Mouse (Mus musculus): ENCODE results near the gene Sept1. TPM values are rescaled to one million over a fixed set of nuclear protein-coding genes. Genes with fewer than 3 reads are reported as not detected.

The Sept1 gene
- total and polyA plus RNA-seq, 3 experiments = 51.1 to 263 (median 128) TPM

GRCm38 (mm10) chr7:127194011-127194632 lies 38.8 kb downstream of the Sept1 start:
- TF ChIP-seq TAL1 (conservative IDR thresholded peaks at IDR 0.05; ENCODE audit: low read depth, low read length) (no peak), CTCF (IDR thresholded peaks at IDR 0.05; ENCODE audit: low read depth, low read length) (no peak), GATA2 (IDR thresholded peaks at IDR 0.05; ENCODE audit: borderline replicate concordance, low read depth, low read length) (no peak), POLR2AphosphoS5 (IDR thresholded peaks at IDR 0.05; ENCODE audit: insufficient replicate concordance, low read depth, low read length) (no peak), GATA1 (IDR thresholded peaks at IDR 0.05; ENCODE audit: borderline replicate concordance, low read length) (no peak)
- H3K27me3 ChIP-seq (ENCODE audit: insufficient read depth, low read length) = no peaks in the 10 kb centered on the region
- ATAC-seq (ENCODE audit: extremely low read depth, insufficient number of reproducible peaks, low FRiP score, poor library complexity, severe bottlenecking) (no peak), DNase-seq (ENCODE audit: low spot score) (no peak)
- H3K36me3 ChIP-seq (replicated peaks) = peaks cover 87% of the 10 kb centered on the region
- H3K9me3 ChIP-seq (replicated peaks) = no peaks in the 10 kb centered on the region
- peaks cover 73% of the 10 kb centered on the region for H3K4me1 ChIP-seq (ENCODE audit: insufficient read depth, low read depth, low read length)
- H3K4me3 ChIP-seq (ENCODE audit: low read depth, low read length) = peak overlapping the region; percentile 75; the same call in 1 of the 2 replicates

- Histone ChIP-seq H3K4me3 (ENCODE audit: low read depth, low read length) (no peak overlapping the region), H3K9me3 (replicated peaks) (no peaks in the 10 kb centered on the region), H3K27me3 (ENCODE audit: insufficient read depth, low read length) (no peaks in the 10 kb centered on the region), H3K4me1 (ENCODE audit: insufficient read depth, low read depth, low read length) (peaks cover 73% of the 10 kb centered on the region), H3K36me3 (replicated peaks) (peaks cover 86% of the 10 kb centered on the region)
- no peak for ATAC-seq (ENCODE audit: extremely low read depth, insufficient number of reproducible peaks, low FRiP score, poor library complexity, severe bottlenecking)
- no peak for DNase-seq (ENCODE audit: low spot score)
- TF ChIP-seq GATA2 (IDR thresholded peaks at IDR 0.05; ENCODE audit: borderline replicate concordance, low read depth, low read length) (no peak), CTCF (IDR thresholded peaks at IDR 0.05; ENCODE audit: low read depth, low read length) (no peak), POLR2AphosphoS5 (IDR thresholded peaks at IDR 0.05; ENCODE audit: insufficient replicate concordance, low read depth, low read length) (no peak), TAL1 (conservative IDR thresholded peaks at IDR 0.05; ENCODE audit: low read depth, low read length) (no peak), GATA1 (IDR thresholded peaks at IDR 0.05; ENCODE audit: borderline replicate concordance, low read length) (no peak)
Measured at GRCm38 (mm10) chr7:127192989-127193388, 39.9 kb downstream of the Sept1 start.

GRCm38 (mm10) chr7:127190672-127191071 lies 42.3 kb downstream of the Sept1 start:
- no peak for ATAC-seq (ENCODE audit: extremely low read depth, insufficient number of reproducible peaks, low FRiP score, poor library complexity, severe bottlenecking)
- TF ChIP-seq POLR2AphosphoS5 (IDR thresholded peaks at IDR 0.05; ENCODE audit: insufficient replicate concordance, low read depth, low read length) (no peak), GATA1 (IDR thresholded peaks at IDR 0.05; ENCODE audit: borderline replicate concordance, low read length) (no peak), CTCF (IDR thresholded peaks at IDR 0.05; ENCODE audit: low read depth, low read length) (no peak), TAL1 (conservative IDR thresholded peaks at IDR 0.05; ENCODE audit: low read depth, low read length) (no peak), GATA2 (IDR thresholded peaks at IDR 0.05; ENCODE audit: borderline replicate concordance, low read depth, low read length) (no peak)
- H3K36me3 ChIP-seq (replicated peaks) = peaks cover 80% of the 10 kb centered on the region

GRCm38 (mm10) chr7:127188305-127189276 lies 44.3 kb downstream of the Sept1 start:
- peaks cover 75% of the 10 kb centered on the region for H3K4me1 ChIP-seq (ENCODE audit: insufficient read depth, low read depth, low read length)
- no peak overlapping the region for H3K4me3 ChIP-seq (ENCODE audit: low read depth, low read length)
- DNase-seq (ENCODE audit: low spot score) = no peak
- no peaks in the 10 kb centered on the region for H3K27me3 ChIP-seq (ENCODE audit: insufficient read depth, low read length)
- TF ChIP-seq GATA2 (IDR thresholded peaks at IDR 0.05; ENCODE audit: borderline replicate concordance, low read depth, low read length) (no peak), POLR2AphosphoS5 (IDR thresholded peaks at IDR 0.05; ENCODE audit: insufficient replicate concordance, low read depth, low read length) (no peak), GATA1 (IDR thresholded peaks at IDR 0.05; ENCODE audit: borderline replicate concordance, low read length) (no peak), TAL1 (conservative IDR thresholded peaks at IDR 0.05; ENCODE audit: low read depth, low read length) (no peak), CTCF (IDR thresholded peaks at IDR 0.05; ENCODE audit: low read depth, low read length) (no peak)
- ATAC-seq (ENCODE audit: extremely low read depth, insufficient number of reproducible peaks, low FRiP score, poor library complexity, severe bottlenecking) = no peak
- peaks cover 65% of the 10 kb centered on the region for H3K36me3 ChIP-seq (replicated peaks)
- no peaks in the 10 kb centered on the region for H3K9me3 ChIP-seq (replicated peaks)

More at GRCm38 (mm10) chr7:127190672-127191071, 42.3 kb downstream of the Sept1 start:
- H3K9me3 ChIP-seq (replicated peaks) = no peaks in the 10 kb centered on the region
- peaks cover 70% of the 10 kb centered on the region for H3K4me1 ChIP-seq (ENCODE audit: insufficient read depth, low read depth, low read length)
- H3K4me3 ChIP-seq (ENCODE audit: low read depth, low read length) = no peak overlapping the region
- DNase-seq (ENCODE audit: low spot score) = no peak
- no peaks in the 10 kb centered on the region for H3K27me3 ChIP-seq (ENCODE audit: insufficient read depth, low read length)

- ATAC-seq (ENCODE audit: extremely low read depth, insufficient number of reproducible peaks, low FRiP score, poor library complexity, severe bottlenecking) (no peak), DNase-seq (ENCODE audit: low spot score) (no peak)
- H3K4me1 ChIP-seq (ENCODE audit: insufficient read depth, low read depth, low read length) = peaks cover 76% of the 10 kb centered on the region
- no peaks in the 10 kb centered on the region for H3K27me3 ChIP-seq (ENCODE audit: insufficient read depth, low read length)
- no peaks in the 10 kb centered on the region for H3K9me3 ChIP-seq (replicated peaks)
- peaks cover 53% of the 10 kb centered on the region for H3K36me3 ChIP-seq (replicated peaks)
- TF ChIP-seq POLR2AphosphoS5 (IDR thresholded peaks at IDR 0.05; ENCODE audit: insufficient replicate concordance, low read depth, low read length) (no peak), GATA1 (IDR thresholded peaks at IDR 0.05; ENCODE audit: borderline replicate concordance, low read length) (no peak), CTCF (IDR thresholded peaks at IDR 0.05; ENCODE audit: low read depth, low read length) (no peak), TAL1 (conservative IDR thresholded peaks at IDR 0.05; ENCODE audit: low read depth, low read length) (no peak), GATA2 (IDR thresholded peaks at IDR 0.05; ENCODE audit: borderline replicate concordance, low read depth, low read length) (no peak)
- H3K4me3 ChIP-seq (ENCODE audit: low read depth, low read length) = no peak overlapping the region
Measured at GRCm38 (mm10) chr7:127187351-127187750, 45.6 kb downstream of the Sept1 start.

GRCm38 (mm10) chr7:127185601-127186000 lies 47.3 kb downstream of the Sept1 start:
- Histone ChIP-seq H3K36me3 (replicated peaks) (peaks cover 35% of the 10 kb centered on the region), H3K27me3 (ENCODE audit: insufficient read depth, low read length) (no peaks in the 10 kb centered on the region), H3K9me3 (replicated peaks) (no peaks in the 10 kb centered on the region), H3K4me3 (ENCODE audit: low read depth, low read length) (no peak overlapping the region), H3K4me1 (ENCODE audit: insufficient read depth, low read depth, low read length) (peaks cover 86% of the 10 kb centered on the region)
- ATAC-seq (ENCODE audit: extremely low read depth, insufficient number of reproducible peaks, low FRiP score, poor library complexity, severe bottlenecking) (no peak), DNase-seq (ENCODE audit: low spot score) (no peak)
- 0 out of 2 replicates have a peak, but pooled peaks have one; percentile 13 for TF ChIP-seq CTCF (IDR thresholded peaks at IDR 0.05; ENCODE audit: low read depth, low read length)
- TF ChIP-seq GATA1 (IDR thresholded peaks at IDR 0.05; ENCODE audit: borderline replicate concordance, low read length) = no peak

All from G1E (cell line).